Mouse (Mus musculus): Measurements from ENCODE around the gene Tmf1.
A peak's percentile ranks its signal among the peaks of the same experiment; 100 is the strongest.

Tmf1 gene

DNA sequence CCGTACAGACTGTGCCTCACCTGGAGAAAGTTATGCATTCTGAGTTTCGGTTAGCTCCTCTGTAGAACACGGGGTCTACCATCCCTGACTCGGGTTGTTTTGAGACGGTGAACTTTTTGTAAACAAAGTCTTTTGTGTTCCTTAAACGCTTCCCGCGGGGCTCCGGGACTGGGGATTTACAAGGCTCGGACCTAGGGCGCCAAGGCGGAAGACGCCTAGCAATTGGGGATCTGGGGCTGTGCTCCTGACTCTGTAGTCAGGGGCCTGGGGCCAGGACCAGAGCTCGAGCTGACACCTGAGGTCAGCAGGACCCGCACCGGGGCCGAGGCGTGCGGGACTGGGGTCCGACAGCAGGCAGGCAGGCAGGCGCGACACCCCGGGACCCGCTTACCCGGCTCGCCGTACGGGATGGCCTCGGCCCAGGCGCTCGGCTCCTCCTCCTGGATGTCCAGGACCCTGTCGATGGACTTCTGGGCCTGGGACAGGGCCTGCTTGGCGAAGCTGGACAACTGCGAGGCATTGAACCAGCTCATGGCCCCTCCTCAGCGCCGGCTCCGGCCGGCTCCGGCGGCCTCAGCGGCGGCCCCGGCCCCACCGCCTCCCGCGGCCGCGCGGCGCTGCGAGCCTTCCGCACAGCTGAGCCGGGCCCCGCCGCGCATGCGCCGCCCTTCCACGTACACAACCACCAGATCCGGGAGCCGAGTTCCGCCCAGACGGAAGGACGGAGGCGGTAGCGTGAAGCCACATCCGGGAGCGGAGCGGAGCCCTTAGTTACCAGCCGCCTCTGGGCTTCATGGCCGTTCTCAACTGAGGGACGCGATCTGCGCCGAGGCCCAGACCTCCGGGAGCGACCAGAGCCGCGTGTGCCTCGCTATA lies at the start of gene Tmf1:
Tmf1 (minus strand) TSS at position 632 of the 876 bp plus-strand sequence.
- peak; percentile 94 for DNase-seq

DNA sequence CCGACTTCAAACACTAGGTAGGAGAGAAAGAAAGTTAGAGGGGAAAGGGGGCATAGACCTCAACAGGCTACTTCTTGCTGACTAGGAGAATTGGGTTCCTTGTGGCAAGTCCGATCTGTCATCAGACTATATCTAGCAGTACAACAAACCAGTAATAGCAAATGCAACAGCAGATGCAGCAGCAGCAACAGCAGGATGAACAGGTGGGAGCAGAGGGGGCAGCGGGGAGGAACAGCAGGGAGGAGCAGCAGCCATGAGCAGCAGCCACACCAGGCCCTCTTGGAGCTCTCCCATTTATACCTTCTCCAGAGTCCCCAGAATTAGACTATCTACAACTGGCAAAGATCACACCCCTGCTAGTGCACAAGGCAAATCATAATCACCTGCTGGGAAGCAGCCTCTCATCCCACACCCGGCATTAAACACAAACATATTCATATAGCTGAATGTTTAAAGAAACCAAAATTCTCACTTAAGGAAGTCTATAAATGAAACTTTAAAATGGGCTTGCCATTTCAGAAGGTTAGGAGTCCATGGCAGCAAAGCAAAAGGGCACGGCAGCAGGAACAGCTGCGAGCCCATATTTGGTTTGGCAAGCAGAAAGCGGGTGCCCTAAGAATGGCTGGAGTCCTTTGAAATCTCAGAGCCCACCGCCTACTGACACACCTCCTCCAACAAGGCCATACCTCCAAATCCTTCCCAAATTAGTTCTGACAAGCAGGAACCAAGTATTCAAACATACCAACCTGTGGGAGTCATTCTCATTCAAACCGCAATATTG lies 48.3 kb upstream of the Tmf1 start:
- DNase-seq: no peak

DNA sequence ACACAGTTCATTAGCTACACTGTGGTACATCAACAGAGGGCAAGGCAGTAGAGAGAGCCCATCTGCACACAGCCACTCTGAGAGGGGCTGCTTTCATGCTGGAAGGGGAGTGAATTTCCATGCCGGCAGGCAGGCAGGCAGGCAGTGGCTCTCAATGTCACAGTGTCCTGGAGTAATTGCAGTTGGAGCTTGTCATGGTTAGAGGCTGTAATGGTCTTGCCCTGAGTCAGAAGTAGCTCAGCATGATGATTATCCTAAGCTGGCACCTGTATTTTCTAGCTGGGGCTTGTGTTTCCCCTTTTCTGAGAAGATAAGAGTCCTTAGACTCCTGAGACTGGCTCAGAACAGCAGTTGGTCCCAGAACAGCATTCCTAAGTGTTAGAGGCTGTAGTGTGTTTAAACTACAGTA lies 47.2 kb upstream of the Tmf1 start:
- DNase-seq: no peak

GRCm38 (mm10) chr6:97224505-97224904 lies 45.6 kb upstream of the Tmf1 start:
- no peak for DNase-seq

DNA sequence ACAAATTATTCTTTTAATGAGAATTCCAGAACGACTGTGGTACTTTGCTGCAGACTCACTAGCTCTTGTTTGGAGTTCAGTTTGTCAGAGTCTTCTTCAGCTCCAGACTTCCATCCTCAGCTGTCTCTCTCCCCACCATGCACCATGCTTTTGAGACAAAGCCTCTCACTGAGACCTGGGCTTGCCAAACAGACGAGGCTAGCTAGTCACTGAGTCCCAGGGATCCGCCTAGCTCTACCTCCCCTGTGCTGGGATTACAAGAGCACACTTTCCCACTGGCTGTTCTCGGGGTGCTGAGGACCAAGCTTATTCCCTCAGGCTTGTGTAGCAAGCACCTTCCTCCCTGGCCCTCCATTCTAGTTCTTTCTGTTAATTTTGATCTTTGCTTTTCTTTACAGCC lies 44.6 kb upstream of the Tmf1 start:
- no peak for DNase-seq

DNA sequence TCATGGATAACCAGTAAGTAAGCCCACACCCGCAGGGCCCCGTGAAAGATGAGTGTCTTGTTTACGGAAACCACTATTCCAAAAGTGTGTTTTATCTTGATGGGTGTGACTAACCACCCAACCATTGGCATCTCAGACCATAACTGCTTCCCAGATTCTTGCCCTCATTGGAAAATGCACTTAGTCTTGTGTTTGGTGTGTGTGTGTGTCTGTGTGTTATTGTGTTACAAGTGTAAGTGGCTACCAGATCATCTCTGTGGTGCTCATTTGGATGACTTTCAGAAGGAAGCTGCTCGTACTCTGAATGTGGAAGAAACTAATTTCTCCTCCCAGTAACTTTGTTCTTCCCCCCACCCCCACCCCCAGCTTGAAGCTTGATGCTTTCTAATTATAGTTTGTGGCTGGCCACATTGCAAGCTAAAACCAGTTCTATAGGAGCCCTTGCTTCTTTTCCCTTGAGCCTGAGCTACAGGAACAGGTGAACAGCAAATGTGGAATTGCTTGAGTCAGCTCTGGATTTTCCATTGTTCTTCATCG lies 44.1 kb upstream of the Tmf1 start:
- no peak for DNase-seq

DNA sequence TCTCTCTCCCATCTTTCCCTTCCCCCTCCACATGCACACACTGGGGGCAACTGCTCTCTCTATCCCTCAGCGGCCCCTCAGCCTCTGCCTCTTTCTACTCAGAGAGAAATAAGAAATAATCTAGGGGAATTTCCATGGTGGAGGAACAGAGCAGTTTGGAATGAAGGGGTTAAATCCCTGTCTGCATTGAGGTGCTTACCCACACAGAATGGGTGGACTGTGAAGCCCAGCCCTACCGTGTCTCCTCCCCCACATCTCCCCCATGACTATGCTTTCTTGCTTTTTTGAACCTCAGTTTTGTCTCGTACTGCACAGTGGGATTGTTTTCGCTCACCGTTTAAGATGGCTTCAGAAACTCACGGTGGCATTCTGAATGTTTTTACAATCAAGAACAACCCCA lies 43.4 kb upstream of the Tmf1 start:
- no peak for DNase-seq

- no peak for DNase-seq
Observed at GRCm38 (mm10) chr6:97221205-97222025, 42.5 kb upstream of the Tmf1 start.

DNA sequence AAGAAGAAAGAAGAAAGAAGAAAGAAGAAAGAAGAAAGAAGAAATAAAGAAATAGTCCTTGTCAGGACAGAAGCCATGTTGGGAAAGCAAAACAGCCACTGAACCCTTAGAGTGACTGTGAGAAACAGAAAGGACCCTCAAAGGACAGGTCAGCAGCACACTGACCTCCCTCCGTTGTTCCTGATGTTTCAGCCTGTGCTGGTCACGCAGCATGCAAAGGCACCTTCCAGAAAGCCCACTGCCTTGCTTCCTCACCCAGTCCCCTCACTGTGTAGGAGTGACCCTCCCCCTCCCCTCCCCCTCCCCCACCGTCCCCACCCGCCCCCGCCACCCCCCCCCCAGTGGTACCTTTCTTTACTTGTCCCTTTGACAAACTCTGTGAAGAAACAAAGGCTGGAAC lies 41.8 kb upstream of the Tmf1 start:
- no peak for DNase-seq

GRCm38 (mm10) chr6:97216154-97216821 lies 37.4 kb upstream of the Tmf1 start:
- DNase-seq: no peak

DNA sequence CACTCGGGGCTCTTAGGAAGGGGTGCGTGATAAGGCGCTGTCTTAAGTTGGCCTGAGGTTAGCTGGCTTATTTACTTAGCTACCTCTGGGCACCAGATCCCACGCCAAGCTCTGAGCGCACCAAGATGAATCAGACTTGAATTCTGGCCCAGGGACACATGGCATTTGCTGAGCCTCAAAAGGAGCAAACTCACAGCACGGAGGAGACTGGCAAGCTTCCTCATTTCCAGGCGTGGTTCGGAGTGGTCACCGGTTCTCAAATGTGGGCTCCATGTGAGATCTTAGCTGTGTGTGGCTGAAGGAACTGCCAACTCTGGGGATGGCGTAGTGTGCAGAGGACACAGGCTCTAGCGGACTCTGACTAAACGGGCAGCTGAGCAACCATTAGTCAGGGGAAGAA lies 33.1 kb upstream of the Tmf1 start:
- peak in 1 of 2 experiments; percentile 18 for DNase-seq

DNA sequence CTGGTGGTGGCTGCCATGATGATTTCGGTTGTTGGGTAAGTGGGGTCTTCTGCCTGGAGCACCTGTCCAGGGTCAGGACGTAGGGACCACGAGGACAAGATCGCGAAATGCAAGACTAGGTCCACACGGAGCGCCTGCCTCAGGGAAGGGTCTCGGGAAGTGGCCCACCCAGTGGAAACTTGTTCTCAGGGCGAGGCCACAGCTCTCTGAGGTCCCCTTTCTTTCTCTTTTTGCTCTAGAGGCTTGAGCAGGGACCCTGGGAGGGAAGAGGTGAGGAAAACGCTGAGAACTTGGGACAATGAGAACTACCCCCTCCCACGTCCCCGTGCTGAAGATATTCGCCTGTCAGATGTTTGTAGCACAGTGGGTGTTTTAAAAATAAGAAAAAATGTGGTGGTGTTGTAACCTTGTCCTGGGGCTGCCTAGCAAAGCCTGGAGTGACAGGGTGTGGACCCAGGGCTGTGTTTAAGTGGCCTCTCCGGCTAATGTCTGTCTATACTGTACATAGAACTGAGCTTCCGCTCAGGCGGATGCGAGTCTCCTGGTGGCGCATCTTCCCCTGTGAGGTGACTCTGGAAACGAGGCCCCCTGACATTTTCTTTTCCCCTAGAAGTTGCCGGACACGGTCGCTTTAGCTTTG lies 32.2 kb upstream of the Tmf1 start:
- peak in 1 of 2 experiments; percentile 35 for DNase-seq

DNA sequence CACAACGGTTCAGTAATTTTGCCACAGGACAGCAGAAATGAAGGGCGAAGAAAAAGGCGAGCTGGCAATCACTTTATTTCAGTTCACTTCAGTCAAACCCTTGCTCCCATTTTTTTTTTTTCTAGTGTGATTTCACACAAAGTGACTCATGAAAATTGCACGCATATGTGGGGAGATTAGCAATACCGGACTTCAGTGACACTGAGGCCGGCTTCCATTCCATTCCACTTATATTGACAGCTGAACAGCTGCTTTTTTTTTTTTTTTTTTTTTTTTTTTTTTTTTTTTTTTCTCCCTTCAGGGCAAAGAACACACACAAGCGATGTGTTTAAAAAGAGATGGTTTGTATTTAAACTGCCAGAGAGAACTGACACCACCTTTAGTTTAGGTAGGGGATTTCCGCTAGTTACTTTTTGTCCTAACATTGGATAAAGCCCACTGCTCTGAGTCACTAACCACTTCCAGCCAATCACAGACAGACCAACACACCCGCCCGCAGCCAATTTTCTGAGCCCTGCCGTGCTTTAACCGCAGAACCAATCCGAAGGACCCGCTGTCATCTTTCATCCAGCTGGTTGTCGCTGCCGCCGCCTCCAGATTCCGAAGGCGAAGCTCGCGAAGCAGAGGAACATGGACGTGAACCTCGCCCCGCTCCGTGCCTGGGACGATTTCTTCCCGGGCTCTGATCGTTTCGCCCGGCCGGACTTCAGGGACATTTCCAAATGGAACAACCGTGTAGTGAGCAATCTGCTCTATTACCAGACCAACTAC lies 31.5 kb upstream of the Tmf1 start, which contains the start of gene Arl6ip5:
Arl6ip5 (plus strand) TSS at position 499 of the 771 bp plus-strand sequence.
- peak; percentile 82 to 90 for DNase-seq

GRCm38 (mm10) chr6:97209751-97210150 lies 30.8 kb upstream of the Tmf1 start:
- no peak for DNase-seq

- no peak for DNase-seq
Observed at GRCm38 (mm10) chr6:97209201-97209600, 30.3 kb upstream of the Tmf1 start.

GRCm38 (mm10) chr6:97208406-97208805 lies 29.5 kb upstream of the Tmf1 start:
- no peak for DNase-seq

DNA sequence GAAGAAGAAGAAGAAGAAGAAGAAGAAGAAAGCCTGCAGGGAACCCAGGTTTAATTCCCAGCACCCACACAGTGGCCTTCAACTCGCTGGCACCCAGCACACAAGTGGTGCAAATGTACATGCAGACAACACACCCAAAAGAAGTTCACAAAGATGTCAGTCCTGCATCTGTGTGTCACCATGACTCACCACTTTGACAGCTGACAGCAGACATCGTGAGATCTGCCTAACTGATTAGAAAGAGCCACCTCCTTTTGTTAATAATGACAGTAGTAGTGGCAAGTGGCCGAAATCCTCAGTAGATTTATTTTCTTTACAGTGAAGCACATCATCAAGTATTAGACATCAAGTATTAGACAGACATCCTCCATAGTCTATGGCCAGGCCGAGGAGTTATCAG lies 28.2 kb upstream of the Tmf1 start:
- DNase-seq: no peak

GRCm38 (mm10) chr6:97205439-97205885 lies 26.5 kb upstream of the Tmf1 start, which contains the start of gene Uba3:
Gene Uba3 (minus strand): TSS chr6:97205647.
- DNase-seq: peak; percentile 99

- DNase-seq: peak; percentile 41 to 43
Observed at GRCm38 (mm10) chr6:97204952-97205351, 26.0 kb upstream of the Tmf1 start.

DNA sequence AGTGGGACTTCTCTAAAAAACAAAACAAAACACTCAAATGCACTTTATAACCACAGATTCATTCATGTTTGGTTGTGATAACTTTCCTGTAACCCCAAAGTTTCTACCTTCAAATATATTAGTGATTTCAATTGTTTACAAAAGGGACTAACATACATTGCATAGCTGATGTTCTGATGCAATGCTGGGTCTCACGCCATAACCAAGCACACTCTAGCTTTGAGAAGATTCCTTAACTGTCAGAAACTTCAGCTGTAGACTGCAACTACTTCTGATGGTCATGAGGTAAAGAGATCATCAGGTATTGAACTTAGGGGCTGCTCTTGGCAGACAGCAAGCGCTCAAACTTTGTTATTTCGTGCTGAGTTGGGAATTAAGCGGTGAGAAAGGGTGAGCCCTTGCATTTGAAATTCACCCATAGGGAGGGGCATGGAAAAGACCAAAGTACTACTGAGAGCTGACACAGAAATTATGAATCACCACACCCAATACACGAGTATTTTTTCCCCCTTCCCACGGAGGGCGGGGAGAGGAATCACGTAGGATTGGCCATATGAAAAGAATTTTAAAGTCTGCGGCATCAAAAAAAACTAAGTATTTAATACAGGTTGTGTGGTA lies 25.4 kb upstream of the Tmf1 start:
- DNase-seq: no peak
